Mouse (Mus musculus) MEL (cell line): Measurements from ENCODE around the gene Naa20. TPM values are rescaled to one million over a fixed set of nuclear protein-coding genes. Genes with fewer than 3 reads are reported as not detected.

Source experiments
- DNase-seq: peaks from one replicate; pipeline ENCODE4 v3.0.0; 2011; ENCODE audit warnings: low read depth, low spot score
- H3K27ac ChIP-seq: 2 replicates; pipeline ENCODE4 v1.5.1; 2012; ENCODE audit warnings: low read depth, mild to moderate bottlenecking, control low read depth, low read length, moderate library complexity; ENCODE audit not compliant: control insufficient read depth
- H3K27me3 ChIP-seq, 2 experiments: fragments of 150-350 bp in 1 of 2; sonication (generic) in 1 of 2; 2 replicates each; pipeline ENCODE4 v1.6.1; 2012; ENCODE audit warnings: low read length in 2 of 2, mild to moderate bottlenecking in 2 of 2, improper control_type of control experiment in 1 of 2, moderate library complexity in 1 of 2; ENCODE audit not compliant: insufficient read depth in 2 of 2, control insufficient read depth in 1 of 2
- H3K36me3 ChIP-seq, 2 experiments: 2 replicates each; pipeline ENCODE4 v1.6.1; 2012 to 2014; ENCODE audit warnings: low read length in 2 of 2, improper control_type of control experiment in 1 of 2, inconsistent platforms in 1 of 2, mild to moderate bottlenecking in 1 of 2; ENCODE audit not compliant: insufficient read depth in 2 of 2, control insufficient read depth in 1 of 2
- H3K4me1 ChIP-seq, 2 experiments: fragments of 150-350 bp in 1 of 2; sonication (generic) in 1 of 2; 2 replicates each; pipeline ENCODE4 v1.6.1; 2012; ENCODE audit warnings: low read length in 2 of 2, improper control_type of control experiment in 1 of 2, mild to moderate bottlenecking in 1 of 2; ENCODE audit not compliant: insufficient read depth in 2 of 2, control insufficient read depth in 1 of 2
- H3K4me3 ChIP-seq, 2 experiments: fragments of 150-350 bp in 1 of 2; sonication (generic) in 1 of 2; 2 replicates each; pipeline ENCODE4 v1.5.1; 2012; ENCODE audit warnings: low read depth in 2 of 2, low read length in 2 of 2, mild to moderate bottlenecking in 2 of 2, moderate library complexity in 2 of 2, control low read depth in 1 of 2, improper control_type of control experiment in 1 of 2; ENCODE audit not compliant: control insufficient read depth in 1 of 2, insufficient read depth in 1 of 2
- H3K79me2 ChIP-seq: 2 replicates; pipeline ENCODE4 v1.6.1; 2012; ENCODE audit warnings: mild to moderate bottlenecking, low read length, moderate library complexity; ENCODE audit not compliant: control insufficient read depth, poor library complexity, insufficient read depth
- H3K9ac ChIP-seq: 2 replicates; pipeline ENCODE4 v1.6.1; 2012; ENCODE audit warnings: low read depth, mild to moderate bottlenecking, control low read depth, low read length, moderate library complexity; ENCODE audit not compliant: control insufficient read depth, poor library complexity, severe bottlenecking
- H3K9me3 ChIP-seq: fragments of 150-350 bp; sonication (generic); replicated peaks from 2 replicates; pipeline ENCODE4 v1.6.1; 2012; ENCODE audit warnings: mild to moderate bottlenecking, low read length, improper control_type of control experiment, moderate library complexity; ENCODE audit not compliant: insufficient read depth
- CHD1 ChIP-seq: IDR thresholded peaks from 2 replicates; pipeline ENCODE4 v1.6.1; 2012; ENCODE audit warnings: low read depth, mild to moderate bottlenecking, inconsistent platforms, low read length, improper control_type of control experiment
- CTCF ChIP-seq, 3 experiments: IDR thresholded peaks in 2 of 3; conservative IDR thresholded peaks in 1 of 3; 2 replicates each; pipeline ENCODE4 v1.5.1; 2011 to 2012; ENCODE audit warnings: low read length in 3 of 3, low read depth in 2 of 3, mild to moderate bottlenecking in 2 of 3, improper control_type of control experiment in 1 of 3, inconsistent platforms in 1 of 3, mixed read lengths in 1 of 3, moderate library complexity in 1 of 3; ENCODE audit not compliant: control insufficient read depth in 1 of 3, insufficient read depth in 1 of 3, poor library complexity in 1 of 3, severe bottlenecking in 1 of 3
- ELF1 ChIP-seq: IDR thresholded peaks from 2 replicates; pipeline ENCODE4 v1.6.1; 2014; ENCODE audit warnings: low read depth, mild to moderate bottlenecking, inconsistent platforms, low read length, improper control_type of control experiment, moderate library complexity
- GATA1 ChIP-seq: IDR thresholded peaks from 2 replicates; pipeline ENCODE4 v1.6.1; 2011; ENCODE audit warnings: low read depth, low read length, improper control_type of control experiment
- MAFK ChIP-seq: IDR thresholded peaks from 2 replicates; pipeline ENCODE4 v1.6.1; 2011; ENCODE audit warnings: low read depth, mild to moderate bottlenecking, low read length, improper control_type of control experiment, borderline replicate concordance
- MAX ChIP-seq: IDR thresholded peaks from 2 replicates; pipeline ENCODE4 v1.6.1; 2011; ENCODE audit warnings: low read length, improper control_type of control experiment
- MYC ChIP-seq: IDR thresholded peaks from 2 replicates; pipeline ENCODE4 v1.6.1; 2011; ENCODE audit warnings: low read depth, mild to moderate bottlenecking, low read length, improper control_type of control experiment, moderate library complexity
- NRF1 ChIP-seq: IDR thresholded peaks from 2 replicates; pipeline ENCODE4 v1.6.1; 2014; ENCODE audit warnings: low read depth, mild to moderate bottlenecking, inconsistent platforms, low read length, improper control_type of control experiment, moderate library complexity; ENCODE audit not compliant: poor library complexity, insufficient read depth, severe bottlenecking
- POLR2A ChIP-seq, 2 experiments: IDR thresholded peaks; 2 replicates each; pipeline ENCODE4 v1.6.1; 2011 to 2012; ENCODE audit warnings: low read length in 2 of 2, mild to moderate bottlenecking in 2 of 2, control low read depth in 1 of 2, improper control_type of control experiment in 1 of 2, low read depth in 1 of 2, moderate library complexity in 1 of 2; ENCODE audit not compliant: control insufficient read depth in 1 of 2, insufficient read depth in 1 of 2, poor library complexity in 1 of 2
- POLR2AphosphoS2 ChIP-seq: IDR thresholded peaks from 2 replicates; pipeline ENCODE4 v1.6.1; 2011; ENCODE audit warnings: low read length, improper control_type of control experiment
- POLR2AphosphoS5 ChIP-seq: IDR thresholded peaks from 2 replicates; pipeline ENCODE4 v1.6.1; 2012; ENCODE audit warnings: low read depth, borderline replicate concordance, mild to moderate bottlenecking, inconsistent platforms, low read length, moderate library complexity, mixed read lengths
- RAD21 ChIP-seq: IDR thresholded peaks from 2 replicates; pipeline ENCODE4 v1.6.1; 2011; ENCODE audit warnings: mild to moderate bottlenecking, low read depth, low read length, improper control_type of control experiment
- RCOR1 ChIP-seq: IDR thresholded peaks from 2 replicates; pipeline ENCODE4 v1.6.1; 2012; ENCODE audit warnings: low read depth, mild to moderate bottlenecking, inconsistent platforms, low read length, improper control_type of control experiment
- SIN3A ChIP-seq: IDR thresholded peaks from 2 replicates; pipeline ENCODE4 v1.6.1; 2012; ENCODE audit warnings: low read length, improper control_type of control experiment, inconsistent platforms
- SMC3 ChIP-seq: IDR thresholded peaks from 2 replicates; pipeline ENCODE4 v1.6.1; 2011; ENCODE audit warnings: low read depth, low read length, improper control_type of control experiment
- TCF12 ChIP-seq: IDR thresholded peaks from 2 replicates; pipeline ENCODE4 v1.6.1; 2014; ENCODE audit warnings: low read depth, mild to moderate bottlenecking, inconsistent platforms, low read length, improper control_type of control experiment, moderate library complexity
- USF1 ChIP-seq: IDR thresholded peaks from 2 replicates; pipeline ENCODE4 v1.6.1; 2014; ENCODE audit warnings: low read depth, mild to moderate bottlenecking, inconsistent platforms, low read length, improper control_type of control experiment, moderate library complexity
- USF2 ChIP-seq, 2 experiments: IDR thresholded peaks; 2 replicates each; pipeline ENCODE4 v1.6.1; 2011 to 2012; ENCODE audit warnings: improper control_type of control experiment in 2 of 2, low read length in 2 of 2, borderline replicate concordance in 1 of 2, inconsistent platforms in 1 of 2, low read depth in 1 of 2, mild to moderate bottlenecking in 1 of 2; ENCODE audit not compliant: insufficient read depth in 1 of 2
- ZKSCAN1 ChIP-seq: IDR thresholded peaks from 2 replicates; pipeline ENCODE4 v1.6.1; 2012; ENCODE audit warnings: low read depth, mild to moderate bottlenecking, inconsistent platforms, low read length, improper control_type of control experiment, moderate library complexity
- ZMIZ1 ChIP-seq: IDR thresholded peaks from 2 replicates; pipeline ENCODE4 v1.6.1; 2012; ENCODE audit warnings: low read depth, mild to moderate bottlenecking, inconsistent platforms, low read length, improper control_type of control experiment, moderate library complexity
- ZNF384 ChIP-seq: IDR thresholded peaks from 2 replicates; pipeline ENCODE4 v1.6.1; 2012; ENCODE audit warnings: low read depth, mild to moderate bottlenecking, inconsistent platforms, low read length, improper control_type of control experiment
- polyA plus RNA-seq, 2 experiments: library from polyadenylated mRNA; stranded (reverse) in 1 of 2; unstranded in 1 of 2; fragments of >175 nt in 1 of 2; fragments of >200 nt in 1 of 2; gene quantifications; 2 replicates each; pipeline versions ENCODE4 v1.2.1 to v1.2.4; 2012; ENCODE audit warnings: low replicate concordance in 2 of 2, low read depth in 1 of 2; ENCODE audit not compliant: insufficient read length in 2 of 2, insufficient read depth in 1 of 2, missing spikeins in 1 of 2
- total RNA-seq: library from RNA; depleted of rRNA; stranded (reverse); fragments of 300-350 nt; gene quantifications from 2 replicates; pipeline ENCODE4 v1.2.3, GENCODE M21; 2012

Naa20 gene
- total and polyA plus RNA-seq, 3 experiments = 86.3 to 88.1 TPM; not detected in 1

DNA sequence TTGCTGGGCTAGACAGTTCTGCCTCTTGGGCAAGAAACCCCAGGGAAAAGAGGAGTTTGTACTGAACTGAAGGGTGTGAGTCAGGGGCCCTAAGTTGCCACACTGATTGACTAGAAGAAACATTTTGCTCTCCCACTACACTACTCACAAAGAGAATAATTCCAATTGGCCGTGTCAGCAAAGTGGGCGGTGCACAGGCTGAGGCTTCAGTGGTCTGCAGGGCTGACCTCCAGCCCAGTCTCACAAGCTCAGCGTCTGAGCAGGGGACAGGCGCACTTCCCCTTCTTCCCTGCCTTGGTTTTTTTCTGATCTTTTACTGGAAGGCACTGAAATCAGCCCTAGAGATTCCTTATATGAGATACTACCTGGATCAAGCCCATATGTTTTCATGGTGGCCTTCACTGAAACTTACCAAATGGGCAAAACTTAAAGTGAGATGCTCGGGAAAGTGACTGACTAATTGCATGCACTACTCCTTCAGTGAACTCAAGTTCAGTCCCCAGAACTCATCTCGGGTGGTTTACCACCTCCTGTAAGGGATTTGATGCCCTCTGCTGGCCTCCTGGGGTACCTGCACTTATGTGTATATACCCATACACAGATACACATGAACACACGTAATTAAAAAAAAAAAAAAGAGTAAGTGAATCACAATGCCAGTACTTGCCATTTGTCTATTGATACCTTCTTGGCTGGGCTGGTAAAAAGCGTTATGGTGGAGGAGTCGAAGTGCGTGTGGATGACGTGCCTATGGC lies 35.0 kb upstream of the Naa20 start:
- Histone ChIP-seq H3K9me3 (no peaks in the 10 kb centered on the region), H3K4me3 (no peak overlapping the region), H3K9ac (no peak overlapping the region), H3K4me1 (no peaks in the 10 kb centered on the region), H3K27me3 (no peaks in the 10 kb centered on the region), H3K36me3 (no peaks in the 10 kb centered on the region), H3K79me2 (no peaks in the 10 kb centered on the region), H3K27ac (no peak overlapping the region)
- TF ChIP-seq RCOR1 (no peak), CTCF (IDR thresholded peaks at IDR 0.05 in 2 of 3, conservative IDR thresholded peaks at IDR 0.05 in 1 of 3; ENCODE audit: control insufficient read depth in 1 of 3, insufficient read depth in 1 of 3, low read depth in 2 of 3, low read length in 3 of 3, poor library complexity in 1 of 3, severe bottlenecking in 1 of 3) (peak in 1 of 3 experiments; percentile 2; a peak in 1 of 6 replicates), ZMIZ1 (no peak), MAX (no peak), NRF1 (no peak), RAD21 (no peak), POLR2AphosphoS5 (no peak)
- DNase-seq = no peak

DNA sequence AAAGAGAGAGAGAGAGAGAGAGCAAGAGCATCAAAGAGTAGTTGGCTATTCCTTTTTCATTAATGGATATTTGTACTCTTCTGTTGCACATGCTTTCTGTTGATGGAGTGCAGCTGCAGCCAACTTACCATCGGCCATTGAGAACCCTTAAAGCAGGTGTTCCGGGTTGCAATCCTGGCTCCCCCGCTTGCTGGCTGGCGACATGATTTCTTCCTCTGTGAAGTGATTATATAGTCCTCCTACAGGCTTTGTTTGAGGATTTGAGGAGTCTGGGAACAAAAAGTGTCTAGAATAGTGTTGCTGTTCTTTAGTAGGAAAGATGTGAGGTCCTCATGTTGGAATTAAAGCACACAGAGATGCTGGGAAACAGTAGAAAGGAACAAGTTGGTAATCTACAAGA lies 30.6 kb upstream of the Naa20 start:
- no peak for DNase-seq
- TF ChIP-seq SMC3 (no peak), ZMIZ1 (no peak), GATA1 (no peak), TCF12 (no peak), ELF1 (no peak), RAD21 (no peak), CTCF (IDR thresholded peaks at IDR 0.05 in 2 of 3, conservative IDR thresholded peaks at IDR 0.05 in 1 of 3; ENCODE audit: control insufficient read depth in 1 of 3, insufficient read depth in 1 of 3, low read depth in 2 of 3, low read length in 3 of 3, poor library complexity in 1 of 3, severe bottlenecking in 1 of 3) (no peak), MYC (no peak), SIN3A (no peak)
- H3K4me3 ChIP-seq = no peak overlapping the region
- H3K9ac ChIP-seq = no peak overlapping the region
- H3K4me1 ChIP-seq = no peaks in the 10 kb centered on the region
- no peaks in the 10 kb centered on the region for H3K36me3 ChIP-seq
- no peaks in the 10 kb centered on the region for H3K79me2 ChIP-seq
- no peak overlapping the region for H3K27ac ChIP-seq
- H3K9me3 ChIP-seq = no peaks in the 10 kb centered on the region
- no peaks in the 10 kb centered on the region; a peak in 1 of 4 replicates for H3K27me3 ChIP-seq

DNA sequence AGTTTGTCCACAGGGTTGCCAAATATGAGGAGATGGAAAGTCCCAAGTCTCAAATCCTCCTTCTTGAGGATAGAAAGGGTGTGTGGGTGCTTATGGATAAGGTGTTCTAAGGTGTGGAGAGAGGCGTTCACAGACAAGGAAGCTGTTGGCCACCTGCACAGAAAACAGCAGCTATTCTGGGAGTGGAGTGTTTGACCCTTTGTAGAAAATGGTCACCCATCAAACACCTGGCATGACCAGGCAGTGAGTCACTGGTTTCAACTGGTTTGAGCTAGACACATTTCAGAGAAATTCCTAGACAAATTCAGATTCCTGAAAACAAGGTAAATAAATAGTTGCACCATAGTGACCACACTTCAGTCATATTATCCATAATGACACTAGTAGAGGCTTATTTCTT lies 29.8 kb upstream of the Naa20 start:
- H3K4me1 ChIP-seq = no peaks in the 10 kb centered on the region
- H3K9ac ChIP-seq = no peak overlapping the region
- DNase-seq = no peak
- H3K9me3 ChIP-seq = no peaks in the 10 kb centered on the region
- H3K79me2 ChIP-seq = no peaks in the 10 kb centered on the region
- H3K27ac ChIP-seq = no peak overlapping the region
- H3K4me3 ChIP-seq = no peak overlapping the region
- TF ChIP-seq POLR2AphosphoS5 (no peak), ELF1 (no peak), POLR2A (IDR thresholded peaks at IDR 0.05; ENCODE audit: control insufficient read depth in 1 of 2, insufficient read depth in 1 of 2, low read depth in 1 of 2, low read length in 2 of 2, poor library complexity in 1 of 2) (no peak), USF2 (IDR thresholded peaks at IDR 0.05; ENCODE audit: borderline replicate concordance in 1 of 2, insufficient read depth in 1 of 2, low read depth in 1 of 2, low read length in 2 of 2) (no peak), RCOR1 (no peak), GATA1 (no peak), SIN3A (no peak), TCF12 (no peak), ZKSCAN1 (no peak), USF1 (no peak), RAD21 (no peak), ZNF384 (no peak), POLR2AphosphoS2 (no peak), MAFK (no peak), CHD1 (no peak), ZMIZ1 (no peak)
- no peaks in the 10 kb centered on the region for H3K36me3 ChIP-seq
- no peaks in the 10 kb centered on the region; a peak in 1 of 4 replicates for H3K27me3 ChIP-seq
